Mouse (Mus musculus): Measurements from ENCODE around the gene Olfr679. TPM values are rescaled to one million over a fixed set of nuclear protein-coding genes. Genes with fewer than 3 reads are reported as not detected.

Olfr679 gene
- not detected for total RNA-seq (2023)

GRCm38 (mm10) chr7:105080905-105081304, at the start of gene Olfr679:
Gene Olfr679 (plus strand): TSS chr7:105081205.

GRCm38 (mm10) chr7:105032398-105032797, 48.6 kb upstream of the Olfr679 start, which contains the start of gene Olfr676:
Gene Olfr676 (plus strand): TSS chr7:105032698.

GRCm38 (mm10) chr7:105064175-105064574, 16.8 kb upstream of the Olfr679 start, which contains the start of gene Olfr678:
Gene Olfr678 (plus strand): TSS chr7:105064475.

GRCm38 (mm10) chr7:105092717-105093116, 11.7 kb downstream of the Olfr679 start, which contains the start of gene Olfr680-ps1:
Gene Olfr680-ps1 (minus strand): TSS chr7:105092817.

GRCm38 (mm10) chr7:105116536-105116935, 35.5 kb downstream of the Olfr679 start, which contains the start of gene Olfr681:
Gene Olfr681 (plus strand): TSS chr7:105116836.

Other genes starting within 250 kb of the Olfr679 start
- not detected for gene Usp17lb, start 238.6 kb upstream of the Olfr679 start, total RNA-seq (2023)
- not detected for gene Usp17la, start 224.2 kb upstream of the Olfr679 start, total RNA-seq (2023)
- not detected for gene Olfr665, start 203.2 kb upstream of the Olfr679 start, total RNA-seq (2023)
- gene Olfr666, start 185.3 kb upstream of the Olfr679 start, total RNA-seq (2023) = not detected
- gene Olfr667, start 159.7 kb upstream of the Olfr679 start, total RNA-seq (2023) = not detected
- not detected for gene Olfr668, start 153.1 kb upstream of the Olfr679 start, total RNA-seq (2023)
- gene Olfr669, start 147.0 kb upstream of the Olfr679 start, total RNA-seq (2023) = not detected
- not detected for gene Olfr670, start 118.6 kb upstream of the Olfr679 start, total RNA-seq (2023)
- not detected for gene Olfr671, start 102.1 kb upstream of the Olfr679 start, total RNA-seq (2023)
- gene Olfr672, start 79.2 kb upstream of the Olfr679 start, total RNA-seq (2023) = not detected
- gene Olfr675, start 52.7 kb upstream of the Olfr679 start, total RNA-seq (2023) = not detected
- not detected for gene Olfr676, start 48.5 kb upstream of the Olfr679 start, total RNA-seq (2023)
- not detected for gene Olfr677, start 29.8 kb upstream of the Olfr679 start, total RNA-seq (2023)
- gene Olfr678, start 16.7 kb upstream of the Olfr679 start, total RNA-seq (2023) = not detected
- not detected for gene Olfr680-ps1, start 11.6 kb downstream of the Olfr679 start, total RNA-seq (2023)
- not detected for gene Olfr681, start 35.6 kb downstream of the Olfr679 start, total RNA-seq (2023)
- not detected for gene Olfr683, start 65.8 kb downstream of the Olfr679 start, total RNA-seq (2023)
- gene Olfr684, start 82.4 kb downstream of the Olfr679 start, total RNA-seq (2023) = not detected
- gene Olfr685, start 104.8 kb downstream of the Olfr679 start, total RNA-seq (2023) = not detected
- not detected for gene Olfr686, start 126.3 kb downstream of the Olfr679 start, total RNA-seq (2023)
- gene Olfr688, start 206.9 kb downstream of the Olfr679 start, total RNA-seq (2023) = not detected
- not detected for gene Olfr689, start 230.0 kb downstream of the Olfr679 start, total RNA-seq (2023)